Mouse (Mus musculus) C2C12 (cell line): ENCODE data around the gene Egfr.

Experiments used
- CTCF ChIP-seq: IDR thresholded peaks from one replicate; pipeline ENCODE4 v1.5.1; 2011; ENCODE audit not compliant: control insufficient read depth, insufficient read depth, insufficient read length
- USF1 ChIP-seq: IDR thresholded peaks from one replicate; pipeline ENCODE4 v1.6.1; 2011; ENCODE audit warnings: low read depth, mild to moderate bottlenecking, control low read depth, moderate library complexity

- no peak for TF ChIP-seq CTCF
- no peak for TF ChIP-seq USF1
Measured at GRCm38 (mm10) chr11:16817336-16818034, 65.5 kb downstream of the Egfr start.
